Mouse (Mus musculus) lung, adult 2 months (tissue): ENCODE measurements around the gene Ppp3ca. TPM values are rescaled to one million over a fixed set of nuclear protein-coding genes. Genes with fewer than 3 reads are reported as not detected.

Experiments used
- DNase-seq: peaks from one replicate; pipeline ENCODE4 v3.0.0; 2022
- H3K4me1 ChIP-seq: fragments of 200-500 bp; 2 replicates; pipeline ENCODE4 v1.6.1; 2011; ENCODE audit warnings: low read length; ENCODE audit not compliant: control insufficient read depth, insufficient read depth
- H3K4me3 ChIP-seq: fragments of 200-500 bp; replicated peaks from 2 replicates; pipeline ENCODE3; 2011; ENCODE audit warnings: low read depth, mild to moderate bottlenecking, control low read depth, low read length; ENCODE audit errors: extremely low read depth
- CTCF ChIP-seq: fragments of 200-500 bp; IDR thresholded peaks from 2 replicates; pipeline ENCODE4 v1.5.1; 2011; ENCODE audit warnings: mild to moderate bottlenecking, low read length, control low read depth; ENCODE audit not compliant: insufficient read depth
- POLR2A ChIP-seq: fragments of 200-500 bp; IDR thresholded peaks from 2 replicates; pipeline ENCODE4 v1.6.1; 2011; ENCODE audit warnings: low read depth, mild to moderate bottlenecking, control low read depth, low read length, borderline replicate concordance; ENCODE audit errors: extremely low read depth
- WGBS: fragments of 180-500 bp; shearing (Covaris S2); methylation state at CpG from one replicate; pipeline ENCODE4 v1.1.7; 2018; 5-methylcytosine and 5-hydroxymethylcytosine counted together
- polyA plus RNA-seq: library from polyadenylated mRNA; depleted of rRNA; stranded (reverse); fragments of >200 nt; gene quantifications from 2 replicates; pipeline ENCODE4 v1.2.3, GENCODE M21; 2012

The Ppp3ca gene
- polyA plus RNA-seq, 1 experiment, result 37.2 TPM

DNA sequence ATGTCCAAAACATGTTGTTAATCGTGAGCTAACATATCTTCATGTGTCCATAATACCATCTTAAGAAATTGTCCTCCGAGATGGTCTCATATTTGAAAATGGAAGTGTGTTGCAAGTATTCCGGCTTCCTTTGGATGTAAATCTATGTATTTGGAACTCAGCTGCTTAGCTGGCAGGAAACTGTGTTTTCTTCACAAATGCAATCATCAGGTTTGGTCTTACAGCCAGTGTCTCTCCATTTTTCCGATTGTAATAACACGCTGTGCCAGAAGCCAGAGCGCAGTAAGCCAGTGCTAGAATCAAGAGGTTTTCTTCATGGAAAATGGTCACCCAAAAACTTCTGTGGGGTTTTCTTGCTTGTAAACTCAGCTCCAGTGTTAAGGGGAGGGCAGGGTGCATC is 104.3 kb downstream of the Ppp3ca start:
- 74% methylated on average over 6 of the region's 6 CpGs for WGBS
- Histone ChIP-seq H3K4me1 (peaks cover 16% of the 10 kb centered on the region), H3K4me3 (no peak overlapping the region)
- no peak for DNase-seq
- TF ChIP-seq POLR2A, result no peak
- TF ChIP-seq CTCF, result no peak

GRCm38 (mm10) chr3:136776525-136776924 is 106.6 kb downstream of the Ppp3ca start:
- WGBS, result 55% methylated on average over 4 of the region's 4 CpGs
- no peak for DNase-seq
- TF ChIP-seq CTCF (no peak), POLR2A (no peak)
- Histone ChIP-seq H3K4me1 (peaks cover 11% of the 10 kb centered on the region), H3K4me3 (no peak overlapping the region)

DNA sequence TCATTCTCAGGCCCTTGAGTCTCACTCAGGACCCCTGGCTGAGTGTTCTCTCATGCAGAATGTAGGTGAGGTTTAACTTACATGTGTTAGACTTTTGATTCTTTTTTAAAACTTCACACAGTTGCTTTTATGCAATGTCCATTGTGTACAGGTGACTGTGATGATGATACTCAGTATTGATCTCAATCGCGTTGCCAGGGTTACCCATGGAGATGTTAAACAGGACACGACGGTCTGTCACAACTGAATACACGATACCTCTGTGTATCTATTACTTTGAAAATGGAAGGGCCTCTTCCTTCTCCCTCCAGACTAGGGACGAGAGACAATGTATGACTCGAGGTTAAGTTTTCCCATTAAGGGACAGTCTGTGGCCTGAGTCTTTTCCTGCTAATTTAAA is 107.5 kb downstream of the Ppp3ca start:
- DNase-seq, result no peak
- Histone ChIP-seq H3K4me1 (peaks cover 7% of the 10 kb centered on the region), H3K4me3 (no peak overlapping the region)
- WGBS, result 77% methylated on average over 7 of the region's 7 CpGs
- TF ChIP-seq CTCF (no peak), POLR2A (no peak)

DNA sequence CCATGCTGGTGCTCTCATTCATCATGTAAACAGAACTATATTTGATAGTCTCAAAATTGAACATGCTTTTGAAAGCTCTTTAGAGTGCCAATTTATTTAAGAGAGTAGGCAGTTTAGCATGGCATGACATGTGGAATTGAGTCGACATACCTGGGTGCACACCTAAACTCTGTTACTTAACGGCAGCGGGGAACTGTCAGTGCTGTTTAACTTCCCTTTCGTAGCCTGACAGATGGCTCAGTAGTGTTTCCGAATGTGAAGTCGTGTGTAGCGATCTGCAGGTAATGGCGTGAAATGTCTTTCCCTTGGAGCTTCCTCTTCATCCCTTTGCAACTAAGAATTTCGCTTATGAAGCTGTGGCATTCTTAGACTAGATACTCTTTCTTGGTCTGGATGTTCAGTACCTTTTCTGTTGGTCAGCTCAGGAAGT is 107.9 kb downstream of the Ppp3ca start:
- WGBS, result 87% methylated on average over 9 of the region's 9 CpGs

GRCm38 (mm10) chr3:136780321-136780720 is 110.4 kb downstream of the Ppp3ca start:
- peaks cover 11% of the 10 kb centered on the region for H3K4me1 ChIP-seq
- no peak for DNase-seq
- TF ChIP-seq POLR2A (no peak), CTCF (no peak)
- WGBS, result 95% methylated on average over 3 of the region's 3 CpGs
- no peak overlapping the region for H3K4me3 ChIP-seq

More for the DNA sequence above, 107.9 kb downstream of the Ppp3ca start:
- H3K4me1 ChIP-seq, result peaks cover 7% of the 10 kb centered on the region
- no peak overlapping the region for H3K4me3 ChIP-seq
- TF ChIP-seq CTCF (no peak), POLR2A (no peak)
- no peak for DNase-seq

DNA sequence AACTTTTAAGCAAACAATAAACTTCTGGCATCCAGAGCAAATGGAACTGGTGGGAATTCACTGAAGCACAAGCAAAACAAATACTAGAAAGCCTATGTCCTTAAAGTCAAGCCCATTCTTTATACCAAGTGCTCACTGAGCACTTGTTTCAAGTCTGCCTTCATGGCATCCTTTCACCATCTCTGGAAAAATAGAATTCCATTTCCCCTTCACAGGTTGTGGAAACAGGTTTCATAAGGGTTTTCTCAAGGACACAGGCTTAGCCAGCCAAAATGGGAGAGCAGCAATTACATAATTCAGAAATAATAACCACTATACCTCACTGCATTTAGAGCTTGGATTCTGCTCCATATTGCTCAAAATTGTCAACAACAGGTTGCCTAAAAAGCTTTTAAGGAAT is 112.1 kb downstream of the Ppp3ca start:
- TF ChIP-seq POLR2A (no peak), CTCF (no peak)
- no peak for DNase-seq
- Histone ChIP-seq H3K4me3 (no peak overlapping the region), H3K4me1 (peaks cover 8% of the 10 kb centered on the region)

DNA sequence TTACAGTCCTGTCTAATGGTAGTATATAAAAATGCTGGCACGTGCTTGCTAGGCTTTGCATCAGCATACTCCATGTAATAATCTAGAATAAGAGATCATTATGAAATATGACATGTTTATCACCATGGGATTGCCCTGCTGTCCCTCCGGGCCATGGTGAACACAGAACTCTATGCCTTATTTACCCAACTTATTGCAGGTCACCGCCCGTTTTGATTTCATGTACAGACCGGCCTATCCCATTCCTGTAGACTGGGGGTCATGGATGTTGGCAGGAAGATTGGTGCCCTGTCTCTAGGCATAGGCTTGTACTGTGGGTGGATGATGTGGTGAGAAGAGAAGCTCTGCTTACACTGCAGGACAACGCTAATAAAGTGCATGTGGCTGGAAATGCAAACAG is 115.8 kb downstream of the Ppp3ca start:
- WGBS, result 82% methylated on average over 6 of the region's 6 CpGs
- DNase-seq, result no peak
- Histone ChIP-seq H3K4me1 (peaks cover 11% of the 10 kb centered on the region), H3K4me3 (no peak overlapping the region)
- TF ChIP-seq CTCF (no peak), POLR2A (no peak)

DNA sequence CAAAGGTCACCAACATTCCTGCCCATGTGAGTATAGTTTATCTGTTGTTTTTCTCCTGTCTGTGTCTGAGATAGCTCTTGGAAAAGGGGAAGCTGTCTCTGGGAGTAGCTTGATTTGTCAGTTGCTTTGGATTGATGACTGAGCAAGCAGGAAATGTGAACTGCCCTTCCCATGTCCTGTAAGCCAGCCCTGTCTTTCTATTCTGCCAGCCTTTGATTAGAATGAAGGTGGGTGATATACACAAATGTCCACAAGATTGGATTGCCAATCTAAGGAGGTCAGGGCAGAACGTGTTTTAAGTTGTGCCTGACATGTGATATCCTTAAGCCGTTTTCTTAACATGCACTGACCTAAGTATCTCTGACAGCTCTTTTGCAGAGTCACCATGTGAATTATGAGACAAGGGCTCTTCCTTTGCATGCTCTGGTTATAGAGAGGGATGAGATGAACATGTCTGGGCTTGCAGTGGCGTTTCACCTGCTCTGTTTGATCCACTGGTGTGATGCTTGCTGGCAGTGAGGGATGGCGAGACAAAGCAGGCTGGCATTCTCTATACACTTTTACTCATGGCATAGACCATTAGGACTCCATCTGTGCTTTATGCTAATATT is 120.4 kb downstream of the Ppp3ca start:
- Histone ChIP-seq H3K4me1 (peaks cover 21% of the 10 kb centered on the region), H3K4me3 (no peak overlapping the region)
- DNase-seq, result no peak
- WGBS, result 33% methylated on average over 4 of the region's 4 CpGs
- TF ChIP-seq CTCF, result no peak
- no peak for TF ChIP-seq POLR2A

- no peak for DNase-seq
- TF ChIP-seq CTCF (no peak), POLR2A (no peak)
- WGBS, result 61% methylated on average over 5 of the region's 5 CpGs
- H3K4me1 ChIP-seq, result peaks cover 21% of the 10 kb centered on the region
- H3K4me3 ChIP-seq, result no peak overlapping the region
Observed at GRCm38 (mm10) chr3:136791404-136791803, 121.5 kb downstream of the Ppp3ca start.

- peaks cover 21% of the 10 kb centered on the region for H3K4me1 ChIP-seq
- H3K4me3 ChIP-seq, result no peak overlapping the region
- 88% methylated on average over 2 of the region's 2 CpGs for WGBS
- TF ChIP-seq CTCF (no peak), POLR2A (no peak)
- DNase-seq, result no peak
Observed at GRCm38 (mm10) chr3:136791946-136792345, 122.0 kb downstream of the Ppp3ca start.
